Mouse (Mus musculus): ENCODE data around the gene Olfr781.
"Not testable (repeated sequence)": the region's sequence is repeated elsewhere in the genome, so short reads cannot be mapped to it uniquely, and the experiment has no call there.

The Olfr781 gene

GRCm38 (mm10) chr10:129328554-129328953, at the start of gene Olfr781:
Olfr781 (plus strand) TSS chr10:129328854.
- in situ Hi-C loops (cut with MseI, MboI) = no loop called here

GRCm38 (mm10) chr10:129312973-129313372, 15.7 kb upstream of the Olfr781 start:
- in situ Hi-C loops (cut with MseI, MboI) = not testable (repeated sequence)

GRCm38 (mm10) chr10:129313521-129313920, 15.1 kb upstream of the Olfr781 start:
- in situ Hi-C loops (cut with MseI, MboI) = not testable (repeated sequence)

GRCm38 (mm10) chr10:129317817-129318216, 10.8 kb upstream of the Olfr781 start, which contains the start of gene Olfr780:
Olfr780 (plus strand) TSS chr10:129318117.
- in situ Hi-C loops (cut with MseI, MboI) = no loop called here

- in situ Hi-C loops (cut with MseI, MboI) = no loop called here
Observed at GRCm38 (mm10) chr10:129348550-129348949, 19.9 kb downstream of the Olfr781 start, which contains the start of gene Olfr782. Olfr782 (plus strand) TSS chr10:129348850.

- in situ Hi-C loops (cut with MseI, MboI) = not testable (repeated sequence)
Observed at GRCm38 (mm10) chr10:129352475-129352874, 23.8 kb downstream of the Olfr781 start.

GRCm38 (mm10) chr10:129356496-129356895, 27.8 kb downstream of the Olfr781 start:
- in situ Hi-C loops (cut with MseI, MboI) = not testable (repeated sequence)

GRCm38 (mm10) chr10:129357307-129357706, 28.7 kb downstream of the Olfr781 start:
- in situ Hi-C loops (cut with MseI, MboI) = no loop called here

GRCm38 (mm10) chr10:129374051-129374450, 45.4 kb downstream of the Olfr781 start:
- in situ Hi-C loops (cut with MseI, MboI) = not testable (repeated sequence)

Measured in mouse trophoblast stem cell (cell line).